Mouse (Mus musculus): ENCODE measurements around the gene Rnf157. TPM values are rescaled to one million over a fixed set of nuclear protein-coding genes. Genes with fewer than 3 reads are reported as not detected.
A peak's percentile ranks its signal among the peaks of the same experiment; 100 is the strongest.

Gene Rnf157
- polyA plus RNA-seq, 1 experiment from 2014 or later = 37.8 TPM

GRCm38 (mm10) chr11:116329314-116330210 is 83.3 kb downstream of the Rnf157 start:
- Histone ChIP-seq H3K27ac (replicated peaks) (peak overlapping the region; percentile 86), H3K4me3 (no peak overlapping the region), H3K9me3 (no peaks in the 10 kb centered on the region), H3K27me3 (peaks cover 23% of the 10 kb centered on the region), H3K36me3 (no peaks in the 10 kb centered on the region), H3K4me1 (peaks cover 66% of the 10 kb centered on the region), H3K9ac (replicated peaks) (peak overlapping the region; percentile 12), H3K4me2 (replicated peaks) (no peak overlapping the region)
- 40% methylated on average over 18 of the region's 18 CpGs for WGBS
- ATAC-seq (ENCODE audit: low FRiP score, low read depth) = peak; percentile 69

DNA sequence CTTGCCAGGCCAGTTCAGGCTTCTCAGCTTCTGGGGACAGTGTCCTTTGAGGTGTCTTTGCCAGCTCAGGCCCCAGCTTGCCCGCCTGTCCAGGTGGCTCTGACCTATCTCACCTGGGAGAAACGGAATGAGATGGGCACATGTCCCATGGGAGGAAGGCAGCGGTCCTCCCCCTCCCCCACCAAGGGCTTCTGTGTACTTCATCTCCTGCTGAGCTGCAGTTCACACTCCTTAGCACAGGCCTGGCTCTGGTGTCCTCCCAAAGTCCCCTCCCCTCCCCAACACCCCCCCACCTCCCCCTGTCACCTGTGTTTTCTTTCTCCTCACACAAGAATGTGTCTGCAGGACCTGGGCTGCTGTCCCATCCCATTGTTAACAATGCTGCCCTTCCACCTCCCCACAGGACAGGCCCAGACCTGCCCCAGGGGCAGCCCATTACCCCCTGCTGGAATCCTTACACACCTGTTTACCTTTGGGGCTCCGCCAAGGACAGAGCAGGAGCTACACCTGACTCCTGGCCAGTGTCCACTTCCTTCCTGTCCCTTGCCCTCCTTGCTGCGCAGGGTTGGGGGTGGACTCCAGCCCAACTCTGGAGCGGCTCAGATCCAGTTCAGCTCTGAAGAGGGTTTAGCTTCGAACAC is 85.7 kb downstream of the Rnf157 start:
- H3K27ac ChIP-seq (replicated peaks) = no peak overlapping the region
- H3K4me1 ChIP-seq = peaks cover 42% of the 10 kb centered on the region
- H3K9me3 ChIP-seq = no peaks in the 10 kb centered on the region
- no peaks in the 10 kb centered on the region for H3K36me3 ChIP-seq
- H3K9ac ChIP-seq (replicated peaks) = no peak overlapping the region
- no peak for ATAC-seq (ENCODE audit: low FRiP score, low read depth)
- H3K4me2 ChIP-seq (replicated peaks) = no peak overlapping the region
- 68% methylated on average over 7 of the region's 7 CpGs for WGBS
- H3K4me3 ChIP-seq = no peak overlapping the region
- H3K27me3 ChIP-seq = peaks cover 11% of the 10 kb centered on the region

- Histone ChIP-seq H3K27me3 (peaks cover 35% of the 10 kb centered on the region), H3K4me1 (peaks cover 9% of the 10 kb centered on the region; the same call in 1 of the 2 replicates), H3K4me2 (replicated peaks) (peak overlapping the region; percentile 80), H3K27ac (replicated peaks) (no peak overlapping the region), H3K36me3 (no peaks in the 10 kb centered on the region), H3K4me3 (peak overlapping the region; percentile 39), H3K9me3 (no peaks in the 10 kb centered on the region), H3K9ac (replicated peaks) (peak overlapping the region; percentile 53)
- 2% methylated on average over 41 of the region's 41 CpGs for WGBS
- ATAC-seq (ENCODE audit: low FRiP score, low read depth) = peak; percentile 63; the same call in 1 of the 2 replicates
Measured at GRCm38 (mm10) chr11:116318719-116319659, 93.8 kb downstream of the Rnf157 start.

DNA sequence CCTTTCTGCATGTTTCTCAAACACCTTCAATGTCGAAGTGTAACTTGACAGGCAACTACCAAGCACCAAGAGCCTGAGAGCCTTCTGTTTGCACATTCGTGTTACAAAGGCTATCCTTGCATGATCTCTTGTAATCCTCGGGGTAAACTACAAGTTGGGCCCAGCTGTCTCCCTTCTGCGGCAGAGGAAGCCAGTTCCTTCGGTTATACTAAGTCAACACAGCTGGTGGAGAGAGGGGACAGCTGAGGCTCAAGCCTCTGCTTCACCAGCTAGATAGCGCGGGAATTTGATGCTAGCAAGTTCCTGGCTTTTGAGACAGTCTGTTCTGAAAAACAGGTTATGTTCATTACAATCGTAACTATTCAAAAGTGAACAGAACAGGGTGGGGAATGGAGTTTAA is 100.5 kb downstream of the Rnf157 start:
- no peak overlapping the region for H3K27ac ChIP-seq (replicated peaks)
- 50% methylated on average over 8 of the region's 8 CpGs for WGBS
- H3K9ac ChIP-seq (replicated peaks) = no peak overlapping the region
- H3K36me3 ChIP-seq = no peaks in the 10 kb centered on the region
- no peak for ATAC-seq (ENCODE audit: low FRiP score, low read depth)
- no peak overlapping the region for H3K4me2 ChIP-seq (replicated peaks)
- no peak overlapping the region for H3K4me3 ChIP-seq
- H3K9me3 ChIP-seq = no peaks in the 10 kb centered on the region
- H3K27me3 ChIP-seq = peaks cover 40% of the 10 kb centered on the region
- H3K4me1 ChIP-seq = peaks cover 4% of the 10 kb centered on the region; the same call in 1 of the 2 replicates

GRCm38 (mm10) chr11:116311169-116311568 is 101.7 kb downstream of the Rnf157 start:
- WGBS = 69% methylated on average over 8 of the region's 8 CpGs
- ATAC-seq (ENCODE audit: low FRiP score, low read depth) = no peak
- no peaks in the 10 kb centered on the region for H3K9me3 ChIP-seq
- H3K4me2 ChIP-seq (replicated peaks) = no peak overlapping the region
- no peak overlapping the region for H3K4me3 ChIP-seq
- no peaks in the 10 kb centered on the region for H3K36me3 ChIP-seq
- H3K27me3 ChIP-seq = peaks cover 31% of the 10 kb centered on the region
- H3K9ac ChIP-seq (replicated peaks) = no peak overlapping the region
- no peak overlapping the region for H3K27ac ChIP-seq (replicated peaks)
- peaks cover 5% of the 10 kb centered on the region for H3K4me1 ChIP-seq

DNA sequence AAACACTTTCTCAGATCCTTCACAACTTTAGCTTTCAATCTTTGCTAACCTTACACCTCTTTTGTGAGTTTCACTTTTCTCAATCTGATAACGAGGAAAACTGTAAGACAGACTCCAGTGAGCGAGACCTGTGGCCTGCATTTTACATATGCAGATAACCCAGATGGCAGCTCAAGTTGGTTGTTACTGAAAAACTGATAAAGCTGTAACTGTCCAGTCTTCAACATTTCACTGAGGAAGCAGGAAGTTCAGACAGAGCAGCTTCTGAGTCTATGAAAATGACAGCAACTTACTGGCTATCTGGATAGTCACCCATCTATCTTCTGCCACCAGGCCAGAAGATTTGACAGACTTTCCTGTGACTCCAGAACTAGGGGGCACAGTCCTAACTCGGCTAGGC is 103.2 kb downstream of the Rnf157 start:
- WGBS = 85% methylated on average over 3 of the region's 3 CpGs
- no peak overlapping the region for H3K9ac ChIP-seq (replicated peaks)

GRCm38 (mm10) chr11:116307762-116308531 is 104.9 kb downstream of the Rnf157 start:
- no peak for ATAC-seq (ENCODE audit: low FRiP score, low read depth)
- H3K36me3 ChIP-seq = peaks cover 22% of the 10 kb centered on the region
- WGBS = 90% methylated on average over 12 of the region's 12 CpGs

More for the DNA sequence above, 103.2 kb downstream of the Rnf157 start:
- no peak overlapping the region for H3K4me3 ChIP-seq
- H3K4me2 ChIP-seq (replicated peaks) = no peak overlapping the region
- no peak overlapping the region for H3K27ac ChIP-seq (replicated peaks)
- H3K27me3 ChIP-seq = peaks cover 25% of the 10 kb centered on the region
- no peaks in the 10 kb centered on the region for H3K9me3 ChIP-seq
- peaks cover 7% of the 10 kb centered on the region for H3K36me3 ChIP-seq
- no peak for ATAC-seq (ENCODE audit: low FRiP score, low read depth)
- H3K4me1 ChIP-seq = peaks cover 7% of the 10 kb centered on the region

DNA sequence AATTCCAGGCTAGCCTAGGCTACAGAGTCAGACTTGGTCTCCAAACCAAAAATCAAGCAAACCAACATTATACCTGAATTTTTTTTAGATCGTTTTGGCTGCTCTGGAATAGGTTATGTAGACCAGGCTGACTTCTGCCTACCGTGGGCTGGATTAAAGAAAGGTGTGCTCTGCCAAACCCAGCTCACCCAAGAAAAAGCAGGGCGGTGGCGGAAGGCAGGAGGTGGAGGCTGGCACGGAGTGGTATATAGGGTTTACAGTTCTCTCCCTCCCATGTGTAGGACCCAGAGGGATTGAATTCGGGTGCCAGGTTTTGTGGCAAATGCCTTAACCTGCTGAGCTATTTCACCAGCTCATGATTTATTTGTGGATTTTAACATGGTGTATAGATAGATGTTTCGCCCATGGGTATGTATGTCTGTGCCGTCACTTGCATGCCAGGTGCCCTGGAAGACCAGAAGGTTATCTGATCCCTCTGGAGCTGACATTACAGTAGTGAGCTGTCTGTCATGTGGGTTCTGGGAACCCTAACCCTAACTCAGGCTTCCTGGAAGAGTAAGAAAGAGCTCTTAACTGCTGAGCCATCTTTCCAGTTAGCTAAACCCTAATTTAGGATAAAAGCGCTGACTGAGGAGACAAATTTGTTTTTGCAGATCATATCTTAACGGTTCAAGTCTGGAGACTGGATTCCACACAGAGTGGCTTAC is 105.7 kb downstream of the Rnf157 start, which contains the start of gene Exoc7:
Gene Exoc7 (minus strand): TSS at position 215 of the 707 bp plus-strand sequence.
- H3K36me3 ChIP-seq = peaks cover 29% of the 10 kb centered on the region
- peak within 1 kb of the TSS; percentile 88 for H3K4me2 ChIP-seq (replicated peaks)
- peak within 1 kb of the TSS; percentile 83 for H3K9ac ChIP-seq (replicated peaks)
- H3K4me3 ChIP-seq = peak within 1 kb of the TSS; percentile 84
- ATAC-seq (ENCODE audit: low FRiP score, low read depth) = no peak; the same call in 1 of the 2 replicates
- 87% methylated on average over 10 of the region's 10 CpGs for WGBS
- H3K27ac ChIP-seq (replicated peaks) = peak within 1 kb of the TSS; percentile 68; the same call in 1 of the 2 replicates
- H3K27me3 ChIP-seq = peaks cover 25% of the 10 kb centered on the region
- no peaks in the 10 kb centered on the region for H3K9me3 ChIP-seq
- H3K4me1 ChIP-seq = peaks cover 7% of the 10 kb centered on the region

More at GRCm38 (mm10) chr11:116307762-116308531, 104.9 kb downstream of the Rnf157 start:
- Histone ChIP-seq H3K9me3 (no peaks in the 10 kb centered on the region), H3K27ac (replicated peaks) (no peak overlapping the region), H3K9ac (replicated peaks) (no peak overlapping the region), H3K4me2 (replicated peaks) (no peak overlapping the region), H3K4me1 (peaks cover 7% of the 10 kb centered on the region), H3K4me3 (no peak overlapping the region), H3K27me3 (peaks cover 25% of the 10 kb centered on the region)

DNA sequence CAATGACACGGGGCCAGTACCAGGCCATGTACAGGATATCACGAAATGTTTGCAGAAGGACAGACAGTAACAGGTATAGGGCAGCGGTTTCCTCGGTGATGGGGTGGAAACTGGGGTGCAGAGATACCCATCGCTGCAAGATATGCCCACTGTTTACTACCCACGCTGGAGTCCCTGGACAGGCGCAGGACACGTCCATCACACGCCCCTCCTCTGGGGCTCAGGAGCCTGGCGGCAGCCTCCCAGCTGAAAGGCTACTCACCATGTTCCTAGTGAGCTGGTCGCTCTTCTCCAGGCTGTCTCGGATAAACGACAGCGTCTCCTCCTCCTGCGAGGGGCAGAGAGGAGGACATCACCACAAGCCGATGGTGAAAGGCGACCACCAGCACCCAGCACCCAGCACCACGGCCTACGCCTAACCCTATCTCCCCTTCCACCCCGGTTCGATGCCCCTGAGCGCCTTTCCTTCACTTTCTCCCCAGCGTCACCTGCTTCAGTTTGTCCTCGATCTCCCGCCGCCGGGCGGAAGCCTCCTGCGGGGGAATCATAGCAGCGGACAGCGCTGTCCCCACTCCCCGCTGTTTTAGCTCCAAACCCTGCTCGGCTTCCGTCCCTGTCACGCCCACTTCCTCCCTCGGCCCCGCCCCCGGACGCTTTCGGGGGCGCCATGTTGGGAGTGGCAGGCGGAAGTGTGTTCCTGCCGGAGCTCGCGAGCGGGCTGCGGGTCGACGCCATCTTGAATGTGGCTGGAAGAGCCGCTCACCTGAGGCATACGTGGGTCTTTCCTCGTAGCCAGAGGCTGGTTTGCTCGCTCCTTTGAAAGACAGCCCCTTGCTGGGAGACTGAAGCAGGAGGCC is 106.5 kb downstream of the Rnf157 start:
- Histone ChIP-seq H3K9ac (replicated peaks) (peak overlapping the region; percentile 83), H3K9me3 (no peaks in the 10 kb centered on the region), H3K27me3 (peaks cover 24% of the 10 kb centered on the region), H3K27ac (replicated peaks) (peak overlapping the region; percentile 68; the same call in 1 of the 2 replicates), H3K4me2 (replicated peaks) (peak overlapping the region; percentile 88), H3K4me1 (peaks cover 7% of the 10 kb centered on the region), H3K36me3 (peaks cover 37% of the 10 kb centered on the region), H3K4me3 (peak overlapping the region; percentile 84)
- ATAC-seq (ENCODE audit: low FRiP score, low read depth) = peak; percentile 91
- WGBS = 2% methylated on average over 53 of the region's 53 CpGs

GRCm38 (mm10) chr11:116305423-116305822 is 107.4 kb downstream of the Rnf157 start:
- H3K27ac ChIP-seq (replicated peaks) = no peak overlapping the region
- peak overlapping the region; percentile 84 for H3K4me3 ChIP-seq
- 94% methylated on average over 2 of the region's 2 CpGs for WGBS
- no peak for ATAC-seq (ENCODE audit: low FRiP score, low read depth)
- H3K9ac ChIP-seq (replicated peaks) = no peak overlapping the region
- peak overlapping the region; percentile 88 for H3K4me2 ChIP-seq (replicated peaks)
- peaks cover 7% of the 10 kb centered on the region for H3K4me1 ChIP-seq
- peaks cover 19% of the 10 kb centered on the region for H3K27me3 ChIP-seq
- peaks cover 46% of the 10 kb centered on the region for H3K36me3 ChIP-seq
- H3K9me3 ChIP-seq = no peaks in the 10 kb centered on the region
